Mouse (Mus musculus) liver, embryonic 11.5 days (tissue): ENCODE measurements around the gene Tbc1d9. TPM values are rescaled to one million over a fixed set of nuclear protein-coding genes. Genes with fewer than 3 reads are reported as not detected.

Experiments
- ATAC-seq: fragments of 200-750 bp; cut with Nextera tagmentation; replicated peaks from 2 replicates; pipeline ENCODE4 v1.8.0; 2017; ENCODE audit warnings: moderate number of reproducible peaks, mild to moderate bottlenecking, moderate TSS enrichment, moderate library complexity; ENCODE audit not compliant: low FRiP score
- DNase-seq: peaks from one replicate; pipeline ENCODE4 v3.0.0-alpha.2; 2017; ENCODE audit warnings: low spot score
- H3K27ac ChIP-seq: fragments of 300-500 bp; sonication (generic); 2 replicates; pipeline ENCODE4 v1.5.1; 2014; ENCODE audit warnings: mild to moderate bottlenecking, low read depth, low read length, control low read depth
- H3K27me3 ChIP-seq: fragments of 300-500 bp; sonication (generic); replicated peaks from 2 replicates; pipeline ENCODE4 v1.6.1; 2014; ENCODE audit warnings: low read length, mixed read lengths; ENCODE audit not compliant: control insufficient read depth, insufficient read depth
- H3K36me3 ChIP-seq: fragments of 300-500 bp; sonication (generic); 2 replicates; pipeline ENCODE4 v1.6.1; 2014; ENCODE audit warnings: mild to moderate bottlenecking, low read length, moderate library complexity, mixed read lengths; ENCODE audit not compliant: control insufficient read depth, insufficient read depth
- H3K4me1 ChIP-seq: fragments of 300-500 bp; sonication (generic); replicated peaks from 2 replicates; pipeline ENCODE4 v1.6.1; 2014; ENCODE audit warnings: low read length, mixed read lengths; ENCODE audit not compliant: control insufficient read depth, insufficient read depth
- H3K4me2 ChIP-seq: fragments of 300-500 bp; sonication (generic); 2 replicates; pipeline ENCODE4 v1.6.1; 2014; ENCODE audit warnings: mild to moderate bottlenecking, control low read depth, moderate library complexity
- H3K4me3 ChIP-seq: fragments of 300-500 bp; sonication (generic); 2 replicates; pipeline ENCODE4 v1.5.1; 2014; ENCODE audit warnings: low read depth, low read length, control low read depth
- H3K9ac ChIP-seq: fragments of 300-500 bp; sonication (generic); 2 replicates; pipeline ENCODE4 v1.6.1; 2014; ENCODE audit warnings: low read depth, low read length, control low read depth
- H3K9me3 ChIP-seq: fragments of 300-500 bp; sonication (generic); 2 replicates; pipeline ENCODE4 v1.6.1; 2016; ENCODE audit warnings: low read length, inconsistent platforms, mixed read lengths; ENCODE audit not compliant: control insufficient read depth
- WGBS: fragments of 180-500 bp; shearing (Covaris S2); extraction: QIAGEN DNeasy Blood & Tissue Kit; methylation state at CpG from one replicate; pipeline ENCODE4 v1.1.7; 2014; 5-methylcytosine and 5-hydroxymethylcytosine counted together
- polyA plus RNA-seq: library from polyadenylated mRNA; unstranded; fragments of >200 nt; fragmentation: Nextera tagmentation; extraction: Ambion mirVana; gene quantifications from 2 replicates; pipeline ENCODE4 v1.2.1, GENCODE M21; 2014

Tbc1d9 gene
- polyA plus RNA-seq, 1 experiment from 2014 or later, result 0.86 TPM

GRCm38 (mm10) chr8:83187363-83187962, 22.3 kb downstream of the Tbc1d9 start:
- DNase-seq, result no peak
- Histone ChIP-seq H3K9me3 (no peaks in the 10 kb centered on the region), H3K4me2 (no peak overlapping the region), H3K4me1 (peaks cover 3% of the 10 kb centered on the region; the same call in 1 of the 2 replicates), H3K27ac (no peak overlapping the region), H3K27me3 (no peaks in the 10 kb centered on the region), H3K36me3 (no peaks in the 10 kb centered on the region), H3K9ac (no peak overlapping the region), H3K4me3 (no peak overlapping the region)
- WGBS, result 80% methylated on average over 10 of the region's 10 CpGs
- ATAC-seq, result no peak

- no peak overlapping the region for H3K4me2 ChIP-seq
- 66% methylated on average over 4 of the region's 4 CpGs for WGBS
- H3K27ac ChIP-seq, result no peak overlapping the region
- H3K9me3 ChIP-seq, result no peaks in the 10 kb centered on the region
- no peak overlapping the region for H3K4me3 ChIP-seq
- no peak for DNase-seq
- no peaks in the 10 kb centered on the region for H3K4me1 ChIP-seq
- H3K27me3 ChIP-seq, result no peaks in the 10 kb centered on the region
- no peaks in the 10 kb centered on the region for H3K36me3 ChIP-seq
- no peak for ATAC-seq
- no peak overlapping the region for H3K9ac ChIP-seq
These were observed 24.5 kb downstream of the Tbc1d9 start for GRCm38 (mm10) chr8:83189538-83190095.

GRCm38 (mm10) chr8:83196088-83196487, 30.9 kb downstream of the Tbc1d9 start:
- no peak for ATAC-seq
- Histone ChIP-seq H3K4me2 (no peak overlapping the region), H3K27me3 (no peaks in the 10 kb centered on the region), H3K4me1 (0 out of 2 replicates have a peak, but pooled peaks cover 3% of the 10 kb centered on the region), H3K27ac (no peak overlapping the region), H3K9me3 (no peaks in the 10 kb centered on the region), H3K9ac (no peak overlapping the region), H3K4me3 (no peak overlapping the region), H3K36me3 (no peaks in the 10 kb centered on the region)
- no peak for DNase-seq
- 79% methylated on average over 6 of the region's 6 CpGs for WGBS

- ATAC-seq, result no peak
- Histone ChIP-seq H3K4me3 (no peak overlapping the region), H3K4me2 (no peak overlapping the region), H3K27ac (no peak overlapping the region), H3K9ac (no peak overlapping the region), H3K4me1 (0 out of 2 replicates have a peak, but pooled peaks cover 3% of the 10 kb centered on the region), H3K27me3 (no peaks in the 10 kb centered on the region), H3K36me3 (no peaks in the 10 kb centered on the region), H3K9me3 (no peaks in the 10 kb centered on the region)
- 69% methylated on average over 8 of the region's 8 CpGs for WGBS
- no peak for DNase-seq
These were observed 34.6 kb downstream of the Tbc1d9 start for GRCm38 (mm10) chr8:83199715-83200114.

- H3K4me3 ChIP-seq, result no peak overlapping the region
- no peak overlapping the region for H3K4me2 ChIP-seq
- no peak overlapping the region for H3K27ac ChIP-seq
- H3K9ac ChIP-seq, result no peak overlapping the region
- H3K36me3 ChIP-seq, result no peaks in the 10 kb centered on the region
- DNase-seq, result no peak
- no peaks in the 10 kb centered on the region for H3K9me3 ChIP-seq
- ATAC-seq, result 0 out of 2 replicates have a peak, but pooled peaks have one; percentile 23
- no peaks in the 10 kb centered on the region for H3K27me3 ChIP-seq
- 0 out of 2 replicates have a peak, but pooled peaks cover 3% of the 10 kb centered on the region for H3K4me1 ChIP-seq
- 76% methylated on average over 16 of the region's 16 CpGs for WGBS
These were observed 35.3 kb downstream of the Tbc1d9 start for GRCm38 (mm10) chr8:83200191-83201177.

- Histone ChIP-seq H3K4me2 (no peak overlapping the region), H3K27me3 (no peaks in the 10 kb centered on the region)
- 84% methylated on average over 11 of the region's 11 CpGs for WGBS
These were observed 37.8 kb downstream of the Tbc1d9 start for GRCm38 (mm10) chr8:83202946-83203345.

GRCm38 (mm10) chr8:83205907-83206306, 40.8 kb downstream of the Tbc1d9 start:
- H3K4me1 ChIP-seq, result 0 out of 2 replicates have a peak, but pooled peaks cover under 1% of the 10 kb centered on the region
- ATAC-seq (no peak), DNase-seq (no peak)
- no peaks in the 10 kb centered on the region; the same call in 1 of the 2 replicates for H3K27me3 ChIP-seq
- H3K27ac ChIP-seq, result no peak overlapping the region
- H3K4me2 ChIP-seq, result no peak overlapping the region
- no peak overlapping the region for H3K9ac ChIP-seq
- no peaks in the 10 kb centered on the region for H3K36me3 ChIP-seq
- WGBS, result 62% methylated on average over 7 of the region's 7 CpGs
- no peaks in the 10 kb centered on the region for H3K9me3 ChIP-seq
- H3K4me3 ChIP-seq, result no peak overlapping the region

More at GRCm38 (mm10) chr8:83202946-83203345, 37.8 kb downstream of the Tbc1d9 start:
- Histone ChIP-seq H3K9me3 (no peaks in the 10 kb centered on the region), H3K4me1 (0 out of 2 replicates have a peak, but pooled peaks cover 3% of the 10 kb centered on the region), H3K27ac (no peak overlapping the region), H3K36me3 (no peaks in the 10 kb centered on the region), H3K4me3 (no peak overlapping the region), H3K9ac (no peak overlapping the region)
- ATAC-seq (no peak), DNase-seq (no peak)

GRCm38 (mm10) chr8:83209581-83209980, 44.4 kb downstream of the Tbc1d9 start:
- H3K9me3 ChIP-seq, result no peaks in the 10 kb centered on the region
- H3K9ac ChIP-seq, result no peak overlapping the region
- no peak for DNase-seq
- no peak overlapping the region for H3K27ac ChIP-seq
- no peaks in the 10 kb centered on the region; the same call in 1 of the 2 replicates for H3K27me3 ChIP-seq
- WGBS, result 75% methylated on average over 4 of the region's 4 CpGs
- H3K36me3 ChIP-seq, result no peaks in the 10 kb centered on the region
- ATAC-seq, result no peak
- no peak overlapping the region for H3K4me3 ChIP-seq
- H3K4me2 ChIP-seq, result no peak overlapping the region
- H3K4me1 ChIP-seq, result peaks cover under 1% of the 10 kb centered on the region
